Mouse (Mus musculus): Measurements from ENCODE around the gene Gmps. TPM values are rescaled to one million over a fixed set of nuclear protein-coding genes. Genes with fewer than 3 reads are reported as not detected.

Gmps gene
- polyA plus RNA-seq (2012; fragmentation: generic; extraction: Trizol), result 1 to 10 TPM; 1.6 to 5.1 TPM

DNA sequence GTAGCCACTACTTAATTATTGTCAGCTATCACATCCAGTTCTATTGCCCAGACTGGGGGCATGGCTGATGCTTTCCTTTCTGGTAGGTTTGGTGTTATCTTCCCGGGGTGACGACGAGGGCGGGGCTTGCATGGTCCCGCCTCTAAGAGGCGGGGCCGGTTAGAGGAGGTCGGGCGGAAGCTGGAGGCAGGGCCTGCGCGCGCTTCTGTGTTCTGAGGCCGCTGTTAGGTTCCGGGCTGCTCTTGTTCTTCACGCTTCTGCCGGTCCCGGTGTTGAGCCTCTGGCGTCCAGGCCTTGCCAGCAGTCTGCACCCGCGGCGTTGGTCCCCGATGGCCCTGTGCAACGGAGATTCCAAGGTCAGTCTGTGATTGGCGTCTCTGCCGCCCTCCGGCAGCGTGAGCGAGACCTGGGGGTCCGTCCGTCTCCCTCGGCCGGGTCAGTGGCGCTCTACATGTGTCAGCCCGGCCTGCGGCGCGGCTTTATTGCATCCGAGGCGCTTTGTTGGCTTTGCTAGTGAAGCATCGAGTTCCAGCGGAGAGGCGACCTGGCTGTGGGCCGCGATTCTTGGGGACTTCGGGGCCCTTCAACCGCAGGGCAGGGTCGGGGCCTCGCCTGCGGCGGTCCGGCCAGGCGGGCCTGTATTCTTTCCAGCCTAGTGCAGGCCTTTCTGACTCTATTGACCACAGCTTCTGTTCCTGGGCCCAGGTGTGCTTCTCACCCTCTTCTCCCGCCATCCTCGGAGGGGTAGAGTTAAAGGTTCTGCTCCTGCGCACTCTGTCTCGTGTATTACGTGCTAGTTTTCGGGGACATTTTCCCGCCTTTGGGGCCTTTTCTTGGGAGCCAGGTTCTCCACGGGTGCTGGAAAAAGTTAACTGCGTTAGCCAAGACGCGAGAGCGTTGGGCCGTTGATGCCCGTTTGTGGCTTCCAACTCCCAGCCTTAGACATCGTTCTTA is at the start of gene Gmps:
TSS of gene Gmps (plus strand) at position 152 of the 954 bp plus-strand sequence.

DNA sequence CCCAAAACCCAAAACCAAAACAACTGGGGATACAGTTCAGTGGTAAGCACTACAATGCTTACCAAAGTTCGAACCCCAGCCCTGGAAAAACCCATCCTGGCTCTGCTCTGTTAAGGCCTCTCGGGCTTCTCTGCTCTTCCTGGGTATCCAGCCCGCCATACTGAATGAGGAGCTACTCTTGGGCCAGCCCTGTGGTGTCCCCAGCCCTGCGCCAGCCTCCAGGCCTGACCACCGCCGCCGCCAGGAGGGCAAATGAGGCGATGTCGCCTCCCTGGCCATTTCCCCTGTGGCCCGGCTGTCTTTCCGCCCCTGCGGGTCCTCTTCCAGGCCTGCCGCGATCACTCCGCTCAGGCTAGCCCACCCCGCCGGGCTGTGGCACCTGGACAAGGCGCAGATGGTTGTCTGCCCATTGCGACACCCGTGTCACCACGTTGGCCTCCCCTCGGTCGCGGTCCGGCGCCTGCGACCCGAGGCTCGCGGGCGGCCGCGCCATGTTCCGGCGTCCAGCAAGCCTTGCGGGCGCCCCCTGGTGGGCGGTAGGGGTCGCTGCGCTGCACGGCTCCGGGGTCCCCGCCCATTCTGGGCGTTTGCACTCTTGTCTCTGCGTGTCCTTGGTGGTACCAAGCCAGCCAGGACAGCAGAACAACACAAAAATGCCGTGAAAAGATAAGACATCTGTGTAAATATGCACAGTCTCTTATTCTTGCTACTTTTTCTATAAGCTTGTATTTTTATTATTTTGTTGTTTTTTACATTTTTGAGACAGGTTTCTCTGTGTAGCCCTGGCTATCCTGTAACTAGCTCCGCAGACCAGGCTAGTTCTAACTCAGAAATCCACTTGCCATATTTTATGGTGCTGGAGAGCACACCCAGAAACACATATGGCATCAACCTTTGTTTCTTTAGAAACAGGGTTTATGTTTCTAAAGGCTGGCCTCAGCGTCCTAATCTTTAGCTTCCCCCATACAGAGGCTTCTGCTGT is 46.7 kb upstream of the Gmps start, which contains the start of gene E130311K13Rik:
TSS of gene E130311K13Rik (minus strand) at position 595 of the 982 bp plus-strand sequence.

DNA sequence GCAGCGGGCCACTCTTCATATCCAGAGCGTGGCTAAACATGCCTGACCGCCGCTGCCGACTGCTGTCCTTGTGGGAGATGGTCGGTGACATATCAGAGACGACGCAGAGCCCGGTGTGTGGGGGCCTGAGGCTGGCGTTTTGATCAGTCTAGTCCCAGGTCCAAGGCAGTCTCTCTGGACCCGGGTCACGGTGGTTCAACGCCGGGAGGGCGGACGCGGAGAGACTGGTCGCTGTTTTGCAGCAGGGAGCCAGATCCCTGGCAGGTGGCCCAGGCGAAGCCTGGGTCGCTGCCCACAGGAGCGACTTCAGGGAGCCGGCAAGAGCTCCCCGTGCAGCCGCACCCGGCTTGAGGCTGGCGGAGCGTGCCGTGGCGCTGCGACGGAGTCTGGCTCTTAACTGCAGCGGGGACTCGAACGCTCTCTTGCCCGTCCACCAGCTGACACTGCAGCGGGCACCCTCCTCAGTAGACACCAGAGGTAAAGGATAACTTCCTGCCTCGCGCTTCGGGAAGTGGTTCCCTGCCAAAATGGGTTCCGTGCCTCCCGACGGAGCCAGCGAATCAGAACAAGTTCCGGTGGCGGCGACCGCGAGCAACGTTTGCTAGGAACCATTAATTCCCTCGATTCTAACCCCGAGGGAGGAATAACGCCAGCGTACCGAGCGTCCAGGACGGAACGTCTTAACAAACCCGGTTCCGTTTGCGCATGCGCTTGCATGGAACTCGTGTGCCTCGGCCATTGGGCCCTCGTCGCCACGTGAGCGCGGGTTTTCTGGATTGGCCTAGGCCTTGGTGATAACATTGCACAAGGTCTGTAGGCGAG is 11.6 kb upstream of the Gmps start, which contains the start of gene Slc33a1:
TSS of gene Slc33a1 (minus strand) at position 669 of the 822 bp plus-strand sequence.

Other genes starting within 250 kb of the Gmps start
- under 1 TPM; 0.02 to 0.27 TPM for gene Plch1, start 76.6 kb upstream of the Gmps start, polyA plus RNA-seq (2012; fragmentation: generic; extraction: Trizol)
- 1 to 10 TPM in 1 of 2 experiments, under 1 TPM in 1; 0.32 to 8.0 TPM for gene E130311K13Rik, start 46.6 kb upstream of the Gmps start, polyA plus RNA-seq (2012; fragmentation: generic; extraction: Trizol)
- 1 to 10 TPM in 1 of 2 experiments, under 1 TPM in 1; 0.61 to 7.3 TPM for gene Slc33a1, start 11.3 kb upstream of the Gmps start, polyA plus RNA-seq (2012; fragmentation: generic; extraction: Trizol)
- under 1 TPM in 1 of 2 experiments, not detected in 1; 0.06 TPM for gene Vmn2r1, start 105.4 kb downstream of the Gmps start, polyA plus RNA-seq (2012; fragmentation: generic; extraction: Trizol)
- not detected for gene Vmn2r2, start 165.8 kb downstream of the Gmps start, polyA plus RNA-seq (2012; fragmentation: generic; extraction: Trizol)